Mouse (Mus musculus) stomach, embryonic 16.5 days (tissue): ENCODE data around the gene Gm20489. TPM values are rescaled to one million over a fixed set of nuclear protein-coding genes. Genes with fewer than 3 reads are reported as not detected.
A peak's percentile ranks its signal among the peaks of the same experiment; 100 is the strongest.

Experiments
- ATAC-seq: fragments of 200-750 bp; cut with Nextera tagmentation; 2 replicates; pipeline ENCODE4 v1.8.0; 2017; ENCODE audit warnings: moderate number of reproducible peaks, moderate TSS enrichment; ENCODE audit not compliant: insufficient read depth, low FRiP score
- H3K27ac ChIP-seq: fragments of 300-500 bp; sonication (generic); 2 replicates; pipeline ENCODE4 v1.5.1; 2014; ENCODE audit warnings: low read length
- H3K27me3 ChIP-seq: fragments of 300-500 bp; sonication (generic); 2 replicates; pipeline ENCODE4 v1.6.1; 2014; ENCODE audit warnings: low read length, control low read depth, mixed read lengths; ENCODE audit not compliant: control insufficient read depth, insufficient read depth
- H3K36me3 ChIP-seq: fragments of 300-500 bp; sonication (generic); 2 replicates; pipeline ENCODE4 v1.6.1; 2014; ENCODE audit warnings: low read length; ENCODE audit not compliant: control insufficient read depth, insufficient read depth
- H3K4me1 ChIP-seq: fragments of 300-500 bp; sonication (generic); 2 replicates; pipeline ENCODE4 v1.6.1; 2014; ENCODE audit warnings: low read length, control low read depth, mixed read lengths; ENCODE audit not compliant: control insufficient read depth, insufficient read depth
- H3K4me2 ChIP-seq: fragments of 300-500 bp; sonication (generic); 2 replicates; pipeline ENCODE4 v1.6.1; 2014; ENCODE audit warnings: low read depth, low read length, mixed read lengths
- H3K4me3 ChIP-seq: fragments of 300-500 bp; sonication (generic); replicated peaks from 2 replicates; pipeline ENCODE4 v1.5.1; 2014; ENCODE audit warnings: mild to moderate bottlenecking, low read length
- H3K9ac ChIP-seq: fragments of 300-500 bp; sonication (generic); 2 replicates; pipeline ENCODE4 v1.6.1; 2014; ENCODE audit warnings: low read length
- H3K9me3 ChIP-seq: fragments of 300-500 bp; sonication (generic); replicated peaks from 2 replicates; pipeline ENCODE4 v1.6.1; 2016; ENCODE audit warnings: low read length, control low read depth; ENCODE audit not compliant: control insufficient read depth
- WGBS: fragments of 180-500 bp; shearing (Covaris S2); extraction: QIAGEN DNeasy Blood & Tissue Kit; methylation state at CpG from one replicate; pipeline ENCODE4 v1.1.7; 2014; 5-methylcytosine and 5-hydroxymethylcytosine counted together
- polyA plus RNA-seq: library from polyadenylated mRNA; unstranded; fragments of >200 nt; fragmentation: Nextera tagmentation; extraction: Ambion mirVana; gene quantifications from 2 replicates; pipeline ENCODE4 v1.2.1, GENCODE M21; 2015

Gm20489 gene
- polyA plus RNA-seq, 1 experiment from 2014 or later = not detected

- Histone ChIP-seq H3K36me3 (no peaks in the 10 kb centered on the region), H3K9ac (no peak overlapping the region), H3K4me1 (no peaks in the 10 kb centered on the region), H3K4me3 (no peak overlapping the region), H3K4me2 (no peak overlapping the region), H3K27ac (no peak overlapping the region), H3K9me3 (no peaks in the 10 kb centered on the region), H3K27me3 (no peaks in the 10 kb centered on the region; the same call in 1 of the 2 replicates)
- 89% methylated on average over 10 of the region's 10 CpGs for WGBS
- no peak for ATAC-seq
These were observed 21.3 kb upstream of the Gm20489 start for GRCm38 (mm10) chrX:101290111-101290510.

GRCm38 (mm10) chrX:101289037-101289436 lies 20.2 kb upstream of the Gm20489 start:
- H3K4me1 ChIP-seq = no peaks in the 10 kb centered on the region
- WGBS = 92% methylated on average over 7 of the region's 7 CpGs
- H3K9me3 ChIP-seq = no peaks in the 10 kb centered on the region
- H3K36me3 ChIP-seq = no peaks in the 10 kb centered on the region
- no peak overlapping the region for H3K9ac ChIP-seq
- no peaks in the 10 kb centered on the region; the same call in 1 of the 2 replicates for H3K27me3 ChIP-seq
- no peak overlapping the region for H3K27ac ChIP-seq
- no peak overlapping the region for H3K4me2 ChIP-seq
- no peak for ATAC-seq
- no peak overlapping the region for H3K4me3 ChIP-seq

- WGBS = 90% methylated on average over 6 of the region's 6 CpGs
- Histone ChIP-seq H3K27ac (no peak overlapping the region), H3K4me3 (no peak overlapping the region), H3K4me2 (no peak overlapping the region), H3K9me3 (no peaks in the 10 kb centered on the region), H3K9ac (no peak overlapping the region), H3K4me1 (no peaks in the 10 kb centered on the region), H3K36me3 (no peaks in the 10 kb centered on the region), H3K27me3 (no peaks in the 10 kb centered on the region; the same call in 1 of the 2 replicates)
- no peak for ATAC-seq
These were observed 19.6 kb upstream of the Gm20489 start for GRCm38 (mm10) chrX:101288432-101288831.

DNA sequence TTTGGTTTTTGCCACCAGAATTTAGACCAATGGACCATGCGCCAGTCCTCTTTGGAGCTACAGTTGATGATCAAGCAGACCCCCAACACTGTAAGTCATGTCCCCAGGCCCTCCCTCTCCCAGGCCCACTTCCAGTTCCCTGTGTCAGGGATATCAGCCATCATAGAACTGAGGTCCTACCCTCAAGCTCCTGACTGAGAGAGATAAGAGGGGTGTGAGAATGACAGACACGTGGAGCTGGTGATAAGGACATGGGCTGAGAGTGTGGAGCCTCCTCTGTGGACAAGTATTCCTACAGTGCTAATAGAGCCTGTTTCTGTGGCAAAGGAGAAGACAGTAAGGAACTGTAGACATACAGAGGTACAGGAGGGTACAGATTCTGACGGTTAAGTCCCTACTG lies 18.7 kb upstream of the Gm20489 start:
- H3K36me3 ChIP-seq = no peaks in the 10 kb centered on the region
- no peak overlapping the region for H3K4me3 ChIP-seq
- no peak overlapping the region for H3K4me2 ChIP-seq
- H3K27ac ChIP-seq = no peak overlapping the region
- no peaks in the 10 kb centered on the region for H3K4me1 ChIP-seq
- WGBS = 90% methylated on average over 3 of the region's 3 CpGs
- H3K27me3 ChIP-seq = no peaks in the 10 kb centered on the region; the same call in 1 of the 2 replicates
- no peak overlapping the region for H3K9ac ChIP-seq
- H3K9me3 ChIP-seq = no peaks in the 10 kb centered on the region
- no peak for ATAC-seq

GRCm38 (mm10) chrX:101285953-101286670 lies 17.3 kb upstream of the Gm20489 start:
- H3K36me3 ChIP-seq = no peaks in the 10 kb centered on the region
- no peaks in the 10 kb centered on the region for H3K27me3 ChIP-seq
- no peak overlapping the region for H3K9ac ChIP-seq
- H3K4me1 ChIP-seq = no peaks in the 10 kb centered on the region
- H3K4me2 ChIP-seq = no peak overlapping the region
- no peaks in the 10 kb centered on the region for H3K9me3 ChIP-seq
- no peak for ATAC-seq
- 89% methylated on average over 14 of the region's 14 CpGs for WGBS
- H3K27ac ChIP-seq = no peak overlapping the region
- H3K4me3 ChIP-seq = no peak overlapping the region

DNA sequence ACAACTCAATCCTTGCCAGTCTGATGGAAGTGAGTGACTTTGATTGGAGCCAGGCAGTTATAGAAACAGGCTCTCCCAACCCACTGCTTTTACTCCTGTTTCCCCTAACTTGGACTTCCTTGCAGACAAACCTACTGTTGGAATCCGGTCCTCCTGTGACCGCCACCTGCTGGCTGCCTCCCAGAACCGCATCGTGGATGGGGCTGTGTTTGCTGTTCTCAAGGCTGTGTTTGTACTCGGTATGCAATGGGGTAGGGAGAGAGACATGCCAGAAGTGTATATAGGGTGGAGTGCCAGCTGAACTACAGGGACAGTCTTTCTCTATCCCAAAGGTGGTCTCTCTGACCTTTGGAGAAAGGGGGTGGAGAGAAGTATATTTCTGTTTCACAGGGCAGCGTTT lies 16.7 kb upstream of the Gm20489 start:
- H3K4me2 ChIP-seq = no peak overlapping the region
- H3K9ac ChIP-seq = no peak overlapping the region
- H3K36me3 ChIP-seq = no peaks in the 10 kb centered on the region
- H3K4me3 ChIP-seq = no peak overlapping the region
- no peak overlapping the region for H3K27ac ChIP-seq
- no peaks in the 10 kb centered on the region for H3K27me3 ChIP-seq
- no peaks in the 10 kb centered on the region for H3K4me1 ChIP-seq
- ATAC-seq = peak; percentile 33; the same call in 1 of the 2 replicates
- H3K9me3 ChIP-seq = no peaks in the 10 kb centered on the region
- WGBS = 26% methylated on average over 6 of the region's 6 CpGs

- 85% methylated on average over 6 of the region's 6 CpGs for WGBS
- Histone ChIP-seq H3K9ac (no peak overlapping the region), H3K4me3 (no peak overlapping the region), H3K36me3 (no peaks in the 10 kb centered on the region), H3K27ac (no peak overlapping the region), H3K9me3 (no peaks in the 10 kb centered on the region), H3K27me3 (no peaks in the 10 kb centered on the region), H3K4me2 (no peak overlapping the region), H3K4me1 (no peaks in the 10 kb centered on the region)
- ATAC-seq = no peak
These were observed 14.0 kb upstream of the Gm20489 start for GRCm38 (mm10) chrX:101282813-101283212.

GRCm38 (mm10) chrX:101273875-101274738 lies 5.3 kb upstream of the Gm20489 start, which contains the start of gene Med12:
Gene Med12 (plus strand): TSS chrX:101274030.
- WGBS = 17% methylated on average over 49 of the region's 54 CpGs
- Histone ChIP-seq H3K4me1 (no peaks in the 10 kb centered on the region), H3K27ac (peak within 1 kb of the TSS; percentile 67), H3K36me3 (no peaks in the 10 kb centered on the region), H3K4me2 (peak within 1 kb of the TSS; percentile 54), H3K9ac (peak within 1 kb of the TSS; percentile 81), H3K27me3 (no peaks in the 10 kb centered on the region; the same call in 1 of the 2 replicates), H3K9me3 (no peaks in the 10 kb centered on the region), H3K4me3 (peak within 1 kb of the TSS; percentile 63)
- peak; percentile 98 for ATAC-seq

- Histone ChIP-seq H3K27ac (no peak overlapping the region; the same call in 1 of the 2 replicates), H3K9ac (peak overlapping the region; percentile 40)
- WGBS = 27% methylated on average over 6 of the region's 6 CpGs
These were observed 4.6 kb upstream of the Gm20489 start for GRCm38 (mm10) chrX:101273410-101273809.

More at GRCm38 (mm10) chrX:101273410-101273809, 4.6 kb upstream of the Gm20489 start:
- H3K4me1 ChIP-seq = no peaks in the 10 kb centered on the region
- no peaks in the 10 kb centered on the region for H3K9me3 ChIP-seq
- peak overlapping the region; percentile 52 for H3K4me2 ChIP-seq
- peaks cover 3% of the 10 kb centered on the region; the same call in 1 of the 2 replicates for H3K27me3 ChIP-seq
- no peak for ATAC-seq
- peak overlapping the region; percentile 63 for H3K4me3 ChIP-seq
- no peaks in the 10 kb centered on the region for H3K36me3 ChIP-seq
